Mouse (Mus musculus) limb, embryonic 13.5 days (tissue): ENCODE results near the gene Gtf3c6. TPM values are rescaled to one million over a fixed set of nuclear protein-coding genes. Genes with fewer than 3 reads are reported as not detected.

Experiments
- ATAC-seq: fragments of 200-750 bp; cut with Nextera tagmentation; 2 replicates; pipeline ENCODE4 v1.8.0; 2017; ENCODE audit warnings: low read depth, moderate number of reproducible peaks, moderate TSS enrichment; ENCODE audit not compliant: low FRiP score
- H3K27ac ChIP-seq: fragments of 300-500 bp; sonication (generic); 2 replicates; pipeline ENCODE4 v1.5.1; 2015; ENCODE audit warnings: inconsistent platforms, mild to moderate bottlenecking, moderate library complexity
- H3K27me3 ChIP-seq: fragments of 300-500 bp; sonication (generic); 2 replicates; pipeline ENCODE4 v1.6.1; 2015; ENCODE audit warnings: mild to moderate bottlenecking, inconsistent platforms
- H3K36me3 ChIP-seq: fragments of 300-500 bp; sonication (generic); 2 replicates; pipeline ENCODE4 v1.6.1; 2015; ENCODE audit warnings: inconsistent platforms, mild to moderate bottlenecking, moderate library complexity
- H3K4me1 ChIP-seq: fragments of 300-500 bp; sonication (generic); 2 replicates; pipeline ENCODE4 v1.6.1; 2015; ENCODE audit warnings: inconsistent platforms
- H3K4me2 ChIP-seq: fragments of 300-500 bp; sonication (generic); replicated peaks from 2 replicates; pipeline ENCODE4 v1.6.1; 2015; ENCODE audit warnings: inconsistent platforms, mild to moderate bottlenecking, moderate library complexity
- H3K4me3 ChIP-seq: fragments of 300-500 bp; sonication (generic); 2 replicates; pipeline ENCODE4 v1.5.1; 2015; ENCODE audit warnings: moderate library complexity, mild to moderate bottlenecking, inconsistent platforms
- H3K9ac ChIP-seq: fragments of 300-500 bp; sonication (generic); 2 replicates; pipeline ENCODE4 v1.6.1; 2015; ENCODE audit warnings: mild to moderate bottlenecking, inconsistent platforms
- H3K9me3 ChIP-seq: fragments of 300-500 bp; sonication (generic); 2 replicates; pipeline ENCODE4 v1.6.1; 2016; ENCODE audit warnings: inconsistent platforms
- WGBS: fragments of 180-500 bp; shearing (Covaris S2); methylation state at CpG from one replicate; pipeline ENCODE4 v1.1.7; 2015; 5-methylcytosine and 5-hydroxymethylcytosine counted together
- polyA plus RNA-seq: library from polyadenylated mRNA; unstranded; fragments of >200 nt; fragmentation: Nextera tagmentation; extraction: Ambion mirVana; gene quantifications from 2 replicates; pipeline ENCODE4 v1.2.1, GENCODE M21; 2015

The Gtf3c6 gene
- polyA plus RNA-seq, 1 experiment from 2014 or later = 114 TPM

DNA sequence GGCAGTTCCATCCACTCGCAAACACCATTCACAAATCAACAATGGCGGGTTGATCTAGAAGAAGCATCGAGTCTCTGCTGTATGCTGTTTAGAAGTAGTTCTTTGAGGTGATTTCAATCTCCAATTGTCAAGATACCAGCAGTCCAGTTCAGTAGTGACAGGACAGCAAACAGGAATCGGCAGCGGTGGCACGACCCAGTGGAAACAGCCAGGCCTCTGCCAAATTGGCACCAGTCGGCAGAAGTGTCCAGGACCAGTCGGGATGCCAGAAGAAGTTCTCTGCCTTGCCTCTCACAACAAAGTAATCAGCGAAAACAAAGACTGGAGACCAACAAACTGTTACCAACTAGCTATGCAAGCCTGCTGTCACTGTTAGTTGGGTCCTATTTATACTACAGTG lies 25.7 kb upstream of the Gtf3c6 start:
- Histone ChIP-seq H3K36me3 (peaks cover 34% of the 10 kb centered on the region), H3K4me2 (no peak overlapping the region), H3K9ac (no peak overlapping the region), H3K4me1 (no peaks in the 10 kb centered on the region), H3K27me3 (no peaks in the 10 kb centered on the region), H3K27ac (no peak overlapping the region), H3K9me3 (no peaks in the 10 kb centered on the region), H3K4me3 (no peak overlapping the region)
- ATAC-seq = no peak
- whole genome bisulfite sequencing = 92% methylated on average over 9 of the region's 9 CpGs

DNA sequence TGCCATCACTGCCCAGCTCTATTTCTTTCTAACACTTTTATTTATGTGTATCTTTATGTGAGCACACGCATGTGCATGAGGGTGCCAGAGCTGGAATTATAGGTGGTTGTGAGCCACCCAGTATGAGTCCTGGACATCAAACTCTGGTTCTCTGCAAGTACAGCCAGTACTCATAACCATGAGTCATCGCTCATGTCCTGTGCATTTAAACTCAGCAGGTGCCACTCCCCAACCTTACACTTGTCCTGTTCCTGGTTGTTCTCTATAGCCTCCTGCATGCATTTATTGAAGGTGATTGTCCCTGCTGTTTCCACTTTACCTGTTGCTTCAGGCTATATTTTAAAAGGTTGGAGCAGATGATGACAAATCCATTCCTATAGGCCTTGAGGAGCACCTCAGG lies 23.7 kb upstream of the Gtf3c6 start:
- no peaks in the 10 kb centered on the region for H3K9me3 ChIP-seq
- no peak overlapping the region for H3K4me2 ChIP-seq
- no peak overlapping the region for H3K9ac ChIP-seq
- H3K4me3 ChIP-seq = no peak overlapping the region
- no peak overlapping the region for H3K27ac ChIP-seq
- peaks cover 27% of the 10 kb centered on the region for H3K36me3 ChIP-seq
- H3K4me1 ChIP-seq = no peaks in the 10 kb centered on the region
- H3K27me3 ChIP-seq = no peaks in the 10 kb centered on the region
- no peak for ATAC-seq
- 97% methylated on average over 2 of the region's 2 CpGs for WGBS

DNA sequence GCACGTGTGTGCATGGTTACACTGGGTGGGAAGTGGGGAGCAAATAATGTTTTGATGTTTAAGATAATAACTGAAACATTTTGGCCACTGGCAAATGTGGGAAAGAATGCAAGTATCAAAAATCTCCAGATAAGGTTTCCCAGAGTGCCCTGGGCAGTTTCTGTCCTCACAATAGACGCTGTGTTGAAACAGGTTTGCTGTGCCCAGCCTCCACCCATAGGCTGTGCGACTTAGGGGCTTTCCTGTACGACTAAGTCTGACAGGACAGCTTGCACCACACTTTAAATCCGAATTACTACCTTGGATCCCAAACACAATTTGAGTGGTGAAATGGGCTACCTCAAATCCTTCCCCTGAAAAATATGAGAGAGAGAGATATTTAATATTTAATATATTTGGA lies 20.4 kb upstream of the Gtf3c6 start:
- Histone ChIP-seq H3K36me3 (peaks cover 4% of the 10 kb centered on the region; the same call in 1 of the 2 replicates), H3K9me3 (no peaks in the 10 kb centered on the region), H3K9ac (no peak overlapping the region), H3K4me1 (no peaks in the 10 kb centered on the region), H3K4me2 (no peak overlapping the region), H3K27ac (no peak overlapping the region), H3K4me3 (no peak overlapping the region), H3K27me3 (no peaks in the 10 kb centered on the region)
- no peak for ATAC-seq
- WGBS = 58% methylated on average over 5 of the region's 5 CpGs

DNA sequence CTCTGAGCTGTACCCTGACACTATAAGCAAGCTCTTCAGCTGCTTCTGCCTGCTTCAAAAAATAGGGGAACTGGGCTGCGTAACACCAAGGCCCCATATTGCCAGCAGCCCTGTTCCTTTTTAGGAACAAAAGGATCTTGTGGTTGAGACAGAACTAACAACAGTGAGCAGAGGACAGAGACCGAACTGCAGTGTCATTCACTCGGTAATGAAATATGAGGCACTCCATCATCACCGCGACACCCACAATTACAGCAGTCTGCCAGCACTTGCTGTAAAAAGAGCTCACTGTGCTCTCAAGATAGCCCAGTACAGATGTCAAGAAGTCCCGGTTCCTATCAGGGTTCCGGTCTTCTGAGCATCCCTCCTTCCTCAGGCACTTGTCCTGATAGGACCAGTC lies 18.1 kb upstream of the Gtf3c6 start:
- 70% methylated on average over 7 of the region's 7 CpGs for WGBS
- Histone ChIP-seq H3K27me3 (no peaks in the 10 kb centered on the region), H3K4me2 (no peak overlapping the region), H3K4me1 (no peaks in the 10 kb centered on the region), H3K4me3 (no peak overlapping the region), H3K27ac (no peak overlapping the region), H3K9me3 (no peaks in the 10 kb centered on the region), H3K9ac (no peak overlapping the region), H3K36me3 (no peaks in the 10 kb centered on the region)
- no peak for ATAC-seq

DNA sequence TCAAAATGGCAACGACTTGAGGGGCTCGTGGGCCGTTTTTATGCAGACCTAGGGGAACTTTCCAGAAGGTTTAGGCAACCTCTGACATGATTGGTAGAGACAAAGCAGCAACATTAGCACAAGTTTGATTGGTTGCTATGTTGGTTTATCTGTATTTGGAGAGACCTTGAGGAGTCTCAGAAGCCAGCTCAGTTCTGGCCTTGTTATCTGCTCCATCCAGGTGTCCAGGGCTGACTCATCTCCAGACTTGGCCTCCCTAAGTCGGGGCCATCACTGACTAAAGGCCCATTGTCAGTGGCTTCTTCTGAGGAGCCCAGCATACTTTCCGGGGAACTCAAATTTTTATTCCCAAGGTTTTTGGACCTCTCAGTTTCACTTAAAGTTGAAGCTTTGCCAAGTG lies 16.0 kb upstream of the Gtf3c6 start:
- no peak overlapping the region for H3K4me3 ChIP-seq
- no peak overlapping the region for H3K9ac ChIP-seq
- no peaks in the 10 kb centered on the region for H3K9me3 ChIP-seq
- WGBS = 85% methylated on average over 5 of the region's 5 CpGs
- H3K27ac ChIP-seq = no peak overlapping the region
- H3K27me3 ChIP-seq = no peaks in the 10 kb centered on the region
- ATAC-seq = no peak
- H3K36me3 ChIP-seq = no peaks in the 10 kb centered on the region
- no peak overlapping the region for H3K4me2 ChIP-seq
- H3K4me1 ChIP-seq = no peaks in the 10 kb centered on the region

DNA sequence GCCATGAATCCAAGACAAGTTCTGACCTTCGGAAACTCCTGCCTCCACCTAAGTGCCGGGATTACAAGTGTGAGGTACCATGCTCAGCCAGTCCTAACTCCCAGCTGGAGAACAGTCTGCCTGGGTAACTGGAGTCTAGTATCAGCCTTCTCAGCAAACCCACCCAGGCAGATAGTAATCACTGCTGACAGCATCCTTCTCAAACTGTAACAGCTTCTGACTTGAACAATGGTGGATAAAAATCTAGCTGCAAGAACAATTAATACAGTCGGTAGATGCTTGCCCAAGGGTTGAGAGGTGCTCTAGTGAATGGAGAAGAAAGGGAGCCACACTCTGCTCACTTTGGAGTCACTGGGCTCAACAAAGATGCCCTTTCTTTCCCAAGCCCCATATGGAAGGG lies 13.3 kb upstream of the Gtf3c6 start:
- 83% methylated on average over 3 of the region's 3 CpGs for WGBS
- ATAC-seq = no peak
- H3K4me2 ChIP-seq = no peak overlapping the region

DNA sequence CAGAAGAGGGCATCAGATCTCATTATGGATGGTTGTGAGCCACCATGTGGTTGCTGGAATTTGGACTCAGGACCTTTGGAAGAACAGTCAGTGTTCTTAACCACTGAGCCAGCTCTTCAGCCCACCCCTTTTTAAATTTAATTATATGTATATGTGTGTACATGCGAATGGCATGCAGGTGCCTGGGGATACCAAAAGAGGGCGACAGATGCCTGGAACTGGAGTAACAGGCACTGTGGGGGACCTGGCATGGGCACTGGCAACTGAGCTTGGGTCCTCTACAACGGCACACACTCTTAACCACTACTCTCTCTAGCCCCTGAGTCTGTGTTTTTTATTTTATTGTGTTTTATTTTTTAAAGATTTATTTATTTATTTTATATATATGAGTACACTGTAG lies 7.0 kb upstream of the Gtf3c6 start:
- Histone ChIP-seq H3K4me2 (no peak overlapping the region), H3K4me3 (no peak overlapping the region), H3K9me3 (no peaks in the 10 kb centered on the region), H3K36me3 (no peaks in the 10 kb centered on the region), H3K27ac (no peak overlapping the region), H3K9ac (no peak overlapping the region), H3K4me1 (peaks cover 5% of the 10 kb centered on the region; the same call in 1 of the 2 replicates), H3K27me3 (no peaks in the 10 kb centered on the region)
- 84% methylated on average over 3 of the region's 3 CpGs for WGBS
- no peak for ATAC-seq

More for the DNA sequence above, 13.3 kb upstream of the Gtf3c6 start:
- Histone ChIP-seq H3K27me3 (no peaks in the 10 kb centered on the region), H3K36me3 (no peaks in the 10 kb centered on the region), H3K9ac (no peak overlapping the region), H3K4me3 (no peak overlapping the region), H3K4me1 (no peaks in the 10 kb centered on the region), H3K9me3 (no peaks in the 10 kb centered on the region), H3K27ac (no peak overlapping the region)

DNA sequence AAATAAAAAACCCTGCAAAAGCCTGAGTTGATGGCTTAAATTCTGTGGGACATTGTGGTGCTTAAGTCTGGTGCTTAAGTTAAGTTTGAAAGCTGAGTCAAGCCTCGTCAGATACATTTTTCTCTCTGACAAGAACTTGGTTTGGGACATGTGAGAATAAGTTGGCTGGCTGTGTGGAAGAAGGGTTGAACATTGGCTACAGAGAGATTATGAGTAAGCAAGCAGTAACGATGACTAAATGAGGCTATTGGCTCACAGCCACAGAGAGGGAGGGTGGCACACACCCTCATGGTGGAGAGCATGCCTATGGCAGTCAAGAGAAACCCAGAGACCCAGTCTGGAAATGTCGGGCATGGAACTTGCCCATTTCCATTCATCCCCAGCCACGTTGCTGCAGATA lies 5.8 kb upstream of the Gtf3c6 start:
- Histone ChIP-seq H3K27me3 (no peaks in the 10 kb centered on the region), H3K9me3 (no peaks in the 10 kb centered on the region), H3K36me3 (no peaks in the 10 kb centered on the region), H3K9ac (no peak overlapping the region), H3K27ac (no peak overlapping the region), H3K4me2 (no peak overlapping the region), H3K4me3 (no peak overlapping the region), H3K4me1 (peaks cover 5% of the 10 kb centered on the region; the same call in 1 of the 2 replicates)
- ATAC-seq = no peak
- 85% methylated on average over 4 of the region's 4 CpGs for WGBS

DNA sequence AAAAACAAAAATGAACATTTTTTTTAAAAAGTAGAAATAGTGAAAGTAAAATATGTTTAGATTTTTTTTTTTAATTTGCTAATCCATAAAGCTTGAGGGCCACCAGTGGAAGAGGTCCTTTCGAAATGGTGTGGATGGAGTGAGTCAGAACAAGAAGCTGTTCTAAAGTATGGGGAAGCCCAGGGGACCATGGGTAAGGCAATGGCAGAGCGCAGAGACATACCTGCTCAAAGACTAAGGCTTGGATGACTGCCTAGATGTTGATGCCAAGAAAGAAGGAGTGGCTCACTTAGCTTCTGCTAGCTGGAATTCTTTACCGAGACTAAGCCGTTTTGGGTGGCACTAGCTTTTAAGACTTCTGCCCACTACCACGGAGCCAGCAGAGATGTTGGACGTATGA lies 4.3 kb upstream of the Gtf3c6 start:
- Histone ChIP-seq H3K4me3 (no peak overlapping the region), H3K4me1 (peaks cover 5% of the 10 kb centered on the region; the same call in 1 of the 2 replicates), H3K9me3 (no peaks in the 10 kb centered on the region), H3K27me3 (no peaks in the 10 kb centered on the region), H3K9ac (no peak overlapping the region), H3K27ac (no peak overlapping the region), H3K36me3 (no peaks in the 10 kb centered on the region), H3K4me2 (no peak overlapping the region)
- ATAC-seq = no peak
- WGBS = 86% methylated on average over 6 of the region's 6 CpGs

DNA sequence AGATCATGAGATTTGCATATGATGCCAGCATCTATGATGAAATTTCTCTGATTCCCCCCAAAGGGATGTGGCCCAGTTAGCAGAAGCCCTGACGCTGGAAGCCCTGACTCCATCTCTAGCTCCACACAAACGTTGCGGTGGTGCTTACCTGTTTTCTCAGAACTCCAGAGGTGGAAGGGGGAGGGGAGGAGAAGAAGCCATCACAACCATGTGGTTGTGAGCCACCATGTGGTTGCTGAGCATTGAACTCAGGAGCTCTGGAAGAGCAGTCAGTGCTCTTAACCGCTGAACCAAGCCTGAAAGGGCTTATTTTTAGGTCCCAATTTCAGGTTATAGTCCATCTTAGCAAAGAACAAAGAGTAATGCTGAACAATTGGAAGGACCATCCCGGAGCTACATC lies 2.4 kb upstream of the Gtf3c6 start:
- WGBS = 50% methylated on average over 5 of the region's 5 CpGs
- ATAC-seq = no peak
- H3K27ac ChIP-seq = no peak overlapping the region

DNA sequence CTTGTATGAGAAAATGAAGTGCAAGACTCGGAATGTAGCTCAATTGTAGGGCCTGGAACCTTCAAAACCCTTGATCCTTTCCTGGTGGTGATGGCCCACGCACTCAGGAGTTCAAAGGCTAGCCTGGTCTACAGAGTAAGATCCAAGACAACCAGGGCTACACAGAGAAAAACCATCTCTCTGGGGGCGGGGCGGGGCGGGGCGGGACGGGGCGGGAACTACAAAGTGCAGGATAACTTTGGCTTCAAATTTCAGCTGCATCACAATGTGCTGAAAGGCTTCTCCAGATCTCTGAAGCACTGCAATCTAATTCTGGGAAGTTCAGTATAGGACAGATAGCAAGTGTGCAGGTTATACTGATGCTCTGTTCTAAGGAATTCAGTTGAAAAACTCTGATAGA lies 1.6 kb upstream of the Gtf3c6 start:
- ATAC-seq = no peak
- Histone ChIP-seq H3K27me3 (no peaks in the 10 kb centered on the region), H3K4me1 (peaks cover 11% of the 10 kb centered on the region), H3K4me3 (no peak overlapping the region), H3K4me2 (no peak overlapping the region), H3K9ac (no peak overlapping the region), H3K36me3 (peaks cover 10% of the 10 kb centered on the region), H3K27ac (0 out of 2 replicates have a peak overlapping the region, but pooled peaks have one; percentile 33), H3K9me3 (no peaks in the 10 kb centered on the region)
- 13% methylated on average over 8 of the region's 8 CpGs for WGBS

More for the DNA sequence above, 2.4 kb upstream of the Gtf3c6 start:
- Histone ChIP-seq H3K9me3 (no peaks in the 10 kb centered on the region), H3K27me3 (no peaks in the 10 kb centered on the region), H3K4me1 (peaks cover 11% of the 10 kb centered on the region), H3K4me3 (no peak overlapping the region), H3K36me3 (peaks cover 4% of the 10 kb centered on the region), H3K4me2 (no peak overlapping the region), H3K9ac (no peak overlapping the region)

DNA sequence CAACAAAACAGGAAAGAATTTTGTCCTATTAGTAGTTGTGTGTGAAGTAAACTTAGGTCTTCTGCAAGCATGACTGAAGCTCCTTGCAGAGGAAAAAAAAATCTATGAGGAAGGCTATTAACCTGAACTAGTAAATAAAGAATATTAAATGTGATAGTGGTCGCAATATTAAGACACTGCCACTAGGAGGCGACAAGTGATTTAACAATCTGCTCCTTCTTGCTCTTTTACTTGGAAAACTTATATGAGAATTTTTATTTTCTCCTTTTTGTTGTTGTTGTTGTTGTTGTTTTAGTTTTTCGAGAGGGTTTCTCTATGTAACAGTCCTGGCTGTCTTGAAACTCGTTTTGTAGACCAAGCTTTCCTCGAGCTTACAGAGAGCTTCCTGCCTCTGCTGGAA lies 1.1 kb upstream of the Gtf3c6 start:
- Histone ChIP-seq H3K27ac (peak overlapping the region; percentile 94; the same call in 1 of the 2 replicates), H3K36me3 (peaks cover 15% of the 10 kb centered on the region), H3K27me3 (no peaks in the 10 kb centered on the region), H3K9me3 (no peaks in the 10 kb centered on the region), H3K9ac (no peak overlapping the region), H3K4me1 (peaks cover 11% of the 10 kb centered on the region), H3K4me3 (peak overlapping the region; percentile 70; the same call in 1 of the 2 replicates), H3K4me2 (peak overlapping the region; percentile 81)
- no peak for ATAC-seq
- WGBS = 2% methylated on average over 5 of the region's 5 CpGs

DNA sequence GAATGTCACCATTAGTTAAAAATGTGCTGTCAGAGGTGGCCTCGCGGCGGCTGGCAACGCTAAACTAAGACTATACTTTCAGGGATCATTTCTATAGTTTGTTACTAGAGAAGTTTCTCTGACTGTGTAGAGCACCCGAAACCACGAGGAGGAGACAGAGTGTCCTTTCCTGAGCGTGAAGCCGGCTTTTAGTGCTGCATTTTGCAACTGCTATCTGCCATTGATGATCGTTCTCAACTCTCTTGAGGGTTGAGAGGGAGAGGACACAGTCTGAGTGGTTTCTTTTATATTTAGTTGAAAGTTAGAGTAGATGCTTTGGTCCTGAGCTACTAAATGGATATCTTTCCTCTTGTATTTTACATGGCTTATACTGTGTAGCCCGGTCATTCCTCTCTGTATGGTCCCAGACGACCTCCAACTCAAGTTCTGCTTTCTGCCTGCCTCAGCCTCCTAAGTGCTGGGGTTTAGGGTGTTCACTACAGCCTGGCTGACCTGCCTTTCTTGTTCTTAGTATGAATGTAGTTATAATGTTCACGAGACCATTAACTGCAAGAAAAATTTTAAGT lies 576 bp upstream of the Gtf3c6 start:
- peak overlapping the region; percentile 94 for H3K27ac ChIP-seq
- H3K27me3 ChIP-seq = no peaks in the 10 kb centered on the region
- peak; percentile 88 for ATAC-seq
- under 1% methylated on average over 12 of the region's 12 CpGs for WGBS
- peaks cover 11% of the 10 kb centered on the region for H3K4me1 ChIP-seq
- H3K4me3 ChIP-seq = peak overlapping the region; percentile 70
- peaks cover 18% of the 10 kb centered on the region for H3K36me3 ChIP-seq
- no peaks in the 10 kb centered on the region for H3K9me3 ChIP-seq
- peak overlapping the region; percentile 81 for H3K4me2 ChIP-seq
- no peak overlapping the region for H3K9ac ChIP-seq
